Mouse (Mus musculus): ENCODE measurements at regions not wholly inside any gene's neighbourhood (a gene's known extent, or its start where the extent isn't known, plus 50 kb on each side); places are given as distances from the start of the nearest gene placed in this dataset.
"Not testable (repeated sequence)": the region's sequence is repeated elsewhere in the genome, so short reads cannot be mapped to it uniquely, and the experiment has no call there.

DNA sequence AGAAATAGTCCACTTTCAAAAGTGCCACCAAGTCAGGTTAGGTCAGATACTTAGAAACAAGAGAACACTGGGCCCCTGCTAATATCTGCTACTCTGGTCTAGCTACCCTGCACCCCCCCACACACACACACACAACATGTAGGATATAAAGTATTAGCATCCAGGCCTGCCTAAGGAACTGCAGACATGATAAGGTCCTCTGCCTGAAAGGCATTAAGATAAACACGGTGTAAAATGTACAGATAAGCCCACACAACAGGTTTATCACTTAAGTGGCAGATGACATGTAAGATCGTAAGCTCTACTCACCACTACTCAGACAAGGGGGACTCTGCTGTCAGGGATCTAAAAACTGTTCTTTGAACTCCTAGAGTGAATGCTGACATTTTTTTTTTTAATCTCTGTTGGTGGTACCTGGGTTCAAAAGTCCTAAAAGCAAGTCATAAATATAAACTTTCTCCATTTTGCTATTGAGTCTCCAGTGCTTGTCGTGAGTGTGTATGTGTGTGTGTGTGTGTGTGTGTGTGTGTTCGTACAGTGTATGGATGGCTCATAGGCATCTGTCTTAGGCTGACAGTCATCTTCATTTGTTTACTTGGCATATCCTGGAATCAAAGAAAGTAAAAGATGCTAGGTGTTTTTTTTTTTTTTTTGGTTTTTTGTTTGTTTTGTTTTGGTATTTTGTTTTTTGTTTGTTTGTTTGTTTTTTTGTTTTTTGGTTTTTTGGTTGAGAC lies 52.2 kb downstream of the Gm9817 start:
- WGBS, result 83% methylated on average over 4 of the region's 4 CpGs
- H3K4me1 ChIP-seq, result no peaks in the 10 kb centered on the region
- H3K27ac ChIP-seq, result no peak overlapping the region
- no peak for ATAC-seq (ENCODE audit: low FRiP score, low read depth)
- H3K4me3 ChIP-seq, result no peak overlapping the region
- H3K9me3 ChIP-seq, result no peaks in the 10 kb centered on the region
- no peaks in the 10 kb centered on the region for H3K27me3 ChIP-seq (replicated peaks)
- H3K4me2 ChIP-seq (replicated peaks), result no peak overlapping the region
- no peaks in the 10 kb centered on the region for H3K36me3 ChIP-seq
- no peak overlapping the region for H3K9ac ChIP-seq

DNA sequence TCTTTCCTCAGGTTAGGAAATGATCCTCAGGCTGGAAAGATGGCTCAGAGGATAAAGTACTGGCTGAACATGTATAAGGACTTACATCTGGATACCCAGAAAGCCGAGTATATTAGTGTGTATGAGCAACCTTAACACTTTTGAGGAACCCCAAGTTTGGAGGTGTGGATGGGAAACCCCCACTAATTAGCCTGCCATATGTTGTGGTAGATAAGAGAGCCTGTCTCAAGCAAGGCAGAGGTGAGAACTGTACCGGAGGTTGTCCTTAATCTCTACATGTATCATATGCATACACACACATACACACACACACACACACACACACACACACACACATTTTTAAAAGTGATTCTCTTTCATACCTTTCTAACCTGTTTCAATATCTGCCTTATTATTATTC lies 62.1 kb downstream of the Gm9817 start:
- WGBS, result 68% methylated on average over 2 of the region's 2 CpGs
- H3K4me3 ChIP-seq, result no peak overlapping the region
- no peak overlapping the region for H3K4me2 ChIP-seq (replicated peaks)
- H3K9ac ChIP-seq, result no peak overlapping the region
- no peaks in the 10 kb centered on the region for H3K4me1 ChIP-seq
- H3K27me3 ChIP-seq (replicated peaks), result no peaks in the 10 kb centered on the region
- no peaks in the 10 kb centered on the region for H3K9me3 ChIP-seq
- no peaks in the 10 kb centered on the region for H3K36me3 ChIP-seq
- ATAC-seq (ENCODE audit: low FRiP score, low read depth), result no peak
- no peak overlapping the region for H3K27ac ChIP-seq

DNA sequence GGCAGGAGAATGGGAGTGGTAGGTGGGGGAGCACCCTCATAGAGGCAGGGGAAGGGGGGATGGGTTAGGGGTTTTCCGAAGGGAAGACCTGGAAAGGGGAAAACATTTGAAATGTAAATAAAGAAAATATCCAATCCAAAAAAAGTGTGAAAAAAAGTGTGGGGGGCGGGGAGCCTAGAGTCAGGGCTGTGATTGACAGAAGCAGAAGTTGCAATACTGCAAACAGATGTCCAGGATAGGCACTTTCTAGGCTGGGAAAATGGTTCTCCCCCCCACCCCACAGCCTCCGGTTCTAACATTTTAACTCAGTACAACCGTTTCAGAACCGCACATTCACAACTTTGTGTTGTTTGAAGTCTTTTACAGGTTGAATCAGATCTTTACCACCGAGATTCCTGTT lies 66.6 kb downstream of the Gm9817 start:
- Histone ChIP-seq H3K4me1 (0 out of 2 replicates have a peak, but pooled peaks cover 6% of the 10 kb centered on the region), H3K36me3 (no peaks in the 10 kb centered on the region), H3K4me3 (no peak overlapping the region), H3K27me3 (replicated peaks) (no peaks in the 10 kb centered on the region), H3K4me2 (replicated peaks) (no peak overlapping the region), H3K9me3 (no peaks in the 10 kb centered on the region), H3K9ac (no peak overlapping the region), H3K27ac (no peak overlapping the region)
- 84% methylated on average over 6 of the region's 6 CpGs for WGBS
- ATAC-seq (ENCODE audit: low FRiP score, low read depth), result no peak

DNA sequence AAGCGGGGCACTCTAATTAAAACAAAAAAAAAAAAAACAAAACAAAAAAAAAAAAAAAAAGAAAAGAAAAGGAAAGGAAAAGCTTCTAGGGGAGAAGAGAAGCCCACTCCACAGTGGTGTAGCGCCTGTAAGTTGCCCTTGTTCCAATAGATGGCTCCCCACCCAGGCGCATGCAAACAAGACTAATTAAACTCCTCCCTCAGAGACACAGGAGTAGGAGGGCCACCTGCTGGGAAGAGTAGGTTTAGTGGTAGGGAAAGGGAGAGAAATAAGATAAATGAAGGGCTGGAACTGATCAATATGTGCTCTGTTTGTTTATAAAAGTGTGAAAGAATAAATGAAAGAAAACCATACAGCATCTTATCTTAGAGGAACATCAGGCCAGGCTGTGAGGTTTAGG lies 77.7 kb downstream of the Gm9817 start:
- Histone ChIP-seq H3K4me2 (replicated peaks) (no peak overlapping the region), H3K36me3 (no peaks in the 10 kb centered on the region), H3K4me1 (no peaks in the 10 kb centered on the region), H3K9ac (no peak overlapping the region), H3K9me3 (no peaks in the 10 kb centered on the region), H3K4me3 (no peak overlapping the region), H3K27ac (no peak overlapping the region), H3K27me3 (replicated peaks) (no peaks in the 10 kb centered on the region)
- 69% methylated on average over 3 of the region's 3 CpGs for WGBS
- no peak for ATAC-seq (ENCODE audit: low FRiP score, low read depth)

DNA sequence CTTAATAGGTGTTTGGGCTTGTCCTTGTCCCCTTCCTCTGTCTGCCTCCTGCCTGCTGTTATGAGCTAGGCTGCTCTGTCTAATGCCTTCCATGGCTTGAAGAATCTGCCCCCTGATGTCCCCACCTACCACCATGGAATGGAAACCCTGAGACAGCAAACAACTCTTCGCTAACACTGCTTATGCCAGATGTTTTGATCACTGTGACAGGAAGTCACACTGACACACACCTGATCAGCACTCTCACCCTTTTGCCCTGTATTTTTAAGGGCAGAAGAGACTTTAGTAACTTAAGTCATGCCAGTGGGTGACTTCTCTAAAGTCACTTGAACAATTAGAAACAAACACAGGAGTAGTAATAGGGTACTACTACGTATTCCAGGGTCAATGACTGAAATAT lies 78.5 kb downstream of the Gm9817 start:
- no peak for ATAC-seq (ENCODE audit: low FRiP score, low read depth)
- no peak overlapping the region for H3K4me2 ChIP-seq (replicated peaks)
- no peaks in the 10 kb centered on the region for H3K4me1 ChIP-seq
- no peak overlapping the region for H3K4me3 ChIP-seq
- WGBS, result 83% methylated on average over 2 of the region's 2 CpGs
- H3K27ac ChIP-seq, result no peak overlapping the region
- H3K9ac ChIP-seq, result no peak overlapping the region
- H3K9me3 ChIP-seq, result no peaks in the 10 kb centered on the region
- no peaks in the 10 kb centered on the region for H3K36me3 ChIP-seq
- no peaks in the 10 kb centered on the region for H3K27me3 ChIP-seq (replicated peaks)

DNA sequence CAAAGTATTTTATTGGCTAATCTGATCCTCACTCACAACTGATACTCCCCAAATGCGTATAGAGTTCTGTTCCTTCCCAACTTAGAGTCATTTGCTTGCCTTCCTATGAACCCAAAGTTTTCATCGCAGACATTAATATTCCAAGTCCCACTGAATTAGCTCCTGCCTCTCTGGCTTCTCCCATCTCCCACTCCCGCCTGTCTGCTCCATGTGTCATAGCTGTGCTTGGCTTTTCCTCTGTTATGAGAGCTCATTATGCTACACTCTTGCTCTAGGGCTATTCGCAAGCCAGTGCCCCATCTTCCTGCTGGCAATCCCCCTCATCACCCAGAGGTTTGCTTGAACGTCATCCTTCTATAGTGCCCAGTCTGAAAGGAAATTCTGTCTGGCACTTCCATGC lies 81.8 kb downstream of the Gm9817 start:
- Histone ChIP-seq H3K4me1 (no peaks in the 10 kb centered on the region), H3K4me2 (replicated peaks) (no peak overlapping the region), H3K4me3 (no peak overlapping the region), H3K27me3 (replicated peaks) (no peaks in the 10 kb centered on the region), H3K9me3 (no peaks in the 10 kb centered on the region), H3K36me3 (no peaks in the 10 kb centered on the region), H3K27ac (no peak overlapping the region), H3K9ac (no peak overlapping the region)
- 85% methylated on average over 5 of the region's 5 CpGs for WGBS
- ATAC-seq (ENCODE audit: low FRiP score, low read depth), result no peak

DNA sequence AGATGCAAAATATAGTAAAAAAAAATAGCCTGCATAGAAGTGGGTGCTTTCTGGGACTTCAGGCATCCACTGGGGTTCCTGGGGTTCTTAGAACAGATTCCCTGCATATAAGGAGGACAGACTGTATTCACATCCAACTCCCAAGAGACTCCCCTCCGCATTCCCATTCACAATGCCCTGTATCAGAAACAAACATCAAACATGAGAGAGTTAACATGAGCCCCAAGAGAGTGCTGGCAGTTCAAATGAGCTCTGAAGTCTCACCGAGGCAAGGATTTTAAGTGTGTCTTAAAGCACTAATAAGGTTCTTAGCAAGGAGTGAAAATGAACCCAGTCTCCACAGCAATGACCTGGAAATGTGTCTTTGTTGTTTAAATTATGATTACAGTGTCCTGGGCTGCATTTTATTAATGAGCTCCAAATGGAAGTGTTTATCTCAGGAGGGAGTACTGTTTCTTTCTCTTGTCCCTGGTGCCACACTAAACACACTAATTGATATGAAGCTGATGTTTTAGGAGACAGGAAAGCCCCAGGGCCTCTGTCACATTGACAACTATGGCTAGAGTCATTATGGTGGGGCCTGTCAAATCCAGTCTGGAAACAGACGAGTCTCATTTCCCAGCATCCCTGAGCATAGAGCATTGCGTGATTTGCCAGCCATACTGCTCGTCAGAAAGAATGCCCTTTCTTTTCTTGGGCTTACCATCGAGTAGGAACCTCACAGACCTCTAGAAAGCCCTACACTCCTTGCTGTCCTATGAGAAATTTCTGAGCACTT lies 85.7 kb downstream of the Gm9817 start:
- no peaks in the 10 kb centered on the region for H3K36me3 ChIP-seq

DNA sequence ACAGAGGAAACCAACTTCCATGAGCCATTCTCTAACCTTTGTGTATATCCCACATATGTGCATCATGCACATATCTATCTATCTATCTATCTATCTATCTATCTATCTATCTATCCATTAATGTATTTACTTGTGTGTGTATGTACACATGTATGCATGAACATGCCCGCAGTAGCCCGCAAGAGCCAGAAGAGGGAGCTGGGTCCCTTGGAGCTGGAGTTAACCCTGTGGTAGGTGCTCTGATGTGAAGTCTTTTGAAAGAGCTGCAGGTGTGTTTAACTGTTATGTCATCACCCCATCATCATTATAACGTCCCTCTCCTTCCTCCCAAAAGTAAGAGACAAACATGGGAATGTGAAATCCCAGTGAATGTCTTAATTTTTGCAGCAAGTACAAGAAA lies 86.7 kb downstream of the Gm9817 start:
- no peak overlapping the region for H3K4me3 ChIP-seq
- no peak overlapping the region for H3K9ac ChIP-seq
- 86% methylated on average over 3 of the region's 3 CpGs for WGBS
- no peak for ATAC-seq (ENCODE audit: low FRiP score, low read depth)
- no peaks in the 10 kb centered on the region for H3K27me3 ChIP-seq (replicated peaks)
- no peaks in the 10 kb centered on the region for H3K4me1 ChIP-seq
- H3K27ac ChIP-seq, result no peak overlapping the region
- no peaks in the 10 kb centered on the region for H3K36me3 ChIP-seq
- no peaks in the 10 kb centered on the region for H3K9me3 ChIP-seq
- H3K4me2 ChIP-seq (replicated peaks), result no peak overlapping the region

More for the DNA sequence above, 85.7 kb downstream of the Gm9817 start:
- Histone ChIP-seq H3K27ac (no peak overlapping the region), H3K9ac (no peak overlapping the region), H3K4me3 (no peak overlapping the region), H3K9me3 (no peaks in the 10 kb centered on the region), H3K27me3 (replicated peaks) (no peaks in the 10 kb centered on the region), H3K4me1 (no peaks in the 10 kb centered on the region), H3K4me2 (replicated peaks) (no peak overlapping the region)
- 58% methylated on average over 6 of the region's 6 CpGs for WGBS
- ATAC-seq (ENCODE audit: low FRiP score, low read depth), result no peak

DNA sequence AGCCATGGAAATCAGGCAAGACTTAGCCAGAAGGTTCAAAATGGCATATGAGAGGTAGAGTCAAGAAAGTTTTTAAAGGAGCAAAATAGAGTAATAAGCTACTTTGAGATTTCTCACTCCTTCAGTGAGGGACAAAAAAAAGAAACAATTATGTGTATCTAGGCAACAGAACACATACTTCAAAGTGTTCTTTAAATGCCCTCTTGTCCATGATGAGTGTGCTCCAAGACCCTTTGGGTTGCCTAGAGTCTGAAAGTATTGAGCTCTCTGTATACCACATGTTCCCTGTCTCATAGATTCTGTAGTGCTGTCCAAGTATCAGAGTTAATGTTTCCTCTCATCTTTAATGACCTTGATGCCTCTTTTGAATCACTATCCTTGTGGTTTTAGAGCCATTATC lies 91.2 kb downstream of the Gm9817 start:
- no peak overlapping the region for H3K4me3 ChIP-seq

DNA sequence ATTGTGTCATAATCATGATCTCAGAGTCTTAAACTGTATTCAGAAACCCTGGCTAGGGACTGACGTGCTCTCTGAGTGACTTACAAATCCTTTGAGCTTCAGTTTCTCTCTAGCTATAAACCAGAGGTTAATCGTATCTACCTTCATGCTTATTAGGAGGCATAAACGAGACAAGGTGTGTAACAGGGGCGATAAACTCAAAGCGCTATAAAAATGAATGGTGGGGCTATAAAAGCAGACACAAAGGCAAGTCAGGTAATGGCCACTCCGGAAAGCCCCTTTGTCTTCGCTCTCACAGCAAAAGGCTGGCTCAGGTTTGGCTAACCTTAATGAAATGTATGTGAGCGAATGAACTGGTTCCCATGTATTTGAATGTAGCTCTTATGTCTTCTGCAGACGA lies 94.6 kb downstream of the Gm9817 start:
- no peak overlapping the region for H3K27ac ChIP-seq
- no peaks in the 10 kb centered on the region for H3K27me3 ChIP-seq (replicated peaks)
- no peak for ATAC-seq (ENCODE audit: low FRiP score, low read depth)
- H3K9me3 ChIP-seq, result no peaks in the 10 kb centered on the region
- no peak overlapping the region for H3K4me3 ChIP-seq
- no peaks in the 10 kb centered on the region for H3K4me1 ChIP-seq
- H3K36me3 ChIP-seq, result no peaks in the 10 kb centered on the region
- 31% methylated on average over 9 of the region's 9 CpGs for WGBS
- H3K9ac ChIP-seq, result no peak overlapping the region
- H3K4me2 ChIP-seq (replicated peaks), result no peak overlapping the region

More for the DNA sequence above, 91.2 kb downstream of the Gm9817 start:
- H3K36me3 ChIP-seq, result no peaks in the 10 kb centered on the region
- H3K9ac ChIP-seq, result no peak overlapping the region
- no peak overlapping the region for H3K4me2 ChIP-seq (replicated peaks)
- H3K27ac ChIP-seq, result no peak overlapping the region
- H3K27me3 ChIP-seq (replicated peaks), result no peaks in the 10 kb centered on the region
- no peak for ATAC-seq (ENCODE audit: low FRiP score, low read depth)
- no peaks in the 10 kb centered on the region for H3K9me3 ChIP-seq
- H3K4me1 ChIP-seq, result no peaks in the 10 kb centered on the region

DNA sequence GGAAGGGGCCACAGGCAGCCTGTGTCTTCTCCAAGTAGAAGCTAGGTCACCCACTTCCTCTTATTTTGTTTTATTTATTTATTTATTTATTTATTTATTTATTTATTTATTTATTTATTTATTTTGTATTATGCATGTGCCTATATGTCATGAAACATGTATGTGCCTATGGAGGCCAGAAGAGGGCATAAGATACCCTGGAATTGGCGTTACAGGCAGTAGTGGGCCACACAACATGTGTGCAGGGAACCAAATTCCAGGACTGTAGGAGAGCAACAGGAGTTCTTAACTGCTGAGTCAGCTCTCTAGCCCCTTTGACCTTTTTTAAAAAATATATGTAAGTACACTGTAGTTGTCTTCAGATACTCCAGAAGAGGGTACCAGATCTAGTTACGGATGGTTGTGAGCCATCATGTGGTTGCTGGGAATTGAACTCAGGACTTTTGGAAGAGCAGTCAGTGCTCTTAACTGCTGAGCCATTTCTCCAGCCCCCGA lies 97.3 kb downstream of the Gm9817 start:
- H3K27me3 ChIP-seq (replicated peaks); H3K9ac ChIP-seq; H3K27ac ChIP-seq; ATAC-seq (ENCODE audit: low FRiP score, low read depth); H3K4me2 ChIP-seq (replicated peaks); H3K4me1 ChIP-seq; H3K4me3 ChIP-seq; H3K36me3 ChIP-seq; H3K9me3 ChIP-seq: not testable (repeated sequence)
- WGBS, result 93% methylated on average over 3 of the region's 3 CpGs

DNA sequence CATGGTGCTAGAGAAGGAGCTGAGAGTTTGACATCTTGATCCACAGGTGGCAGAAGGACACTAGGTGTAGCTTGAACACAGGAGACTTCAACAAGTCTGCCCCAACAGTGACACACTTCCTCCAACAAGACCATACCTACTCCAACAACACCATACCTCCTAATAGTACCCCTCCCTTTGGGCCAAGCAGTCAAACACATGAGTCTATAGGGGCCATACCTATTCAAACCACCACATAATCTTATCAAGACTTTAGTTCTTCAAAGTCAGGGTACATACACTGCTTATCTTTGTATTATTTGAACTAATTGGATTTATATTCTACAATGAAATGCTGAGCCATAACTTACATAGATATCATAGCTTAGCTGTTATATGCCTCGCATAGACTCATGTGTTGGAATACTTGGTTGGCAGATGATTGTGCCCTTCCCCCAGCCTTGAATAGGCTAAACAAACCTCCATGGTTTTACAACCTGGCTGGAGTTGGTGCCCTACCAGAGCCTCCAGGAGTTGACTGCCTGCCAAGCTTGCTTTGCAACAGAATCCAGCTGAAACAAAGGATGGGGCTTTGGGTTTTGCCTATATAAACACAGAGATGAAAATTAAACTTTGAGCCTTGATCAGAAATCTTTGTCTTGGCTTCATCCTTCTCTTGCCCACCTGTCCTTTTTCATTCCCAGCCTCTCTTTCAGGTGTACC lies 103.2 kb downstream of the Gm9817 start:
- Histone ChIP-seq H3K27ac (no peak overlapping the region), H3K4me3 (no peak overlapping the region), H3K9me3 (no peaks in the 10 kb centered on the region), H3K36me3 (no peaks in the 10 kb centered on the region), H3K4me2 (replicated peaks) (no peak overlapping the region), H3K9ac (no peak overlapping the region), H3K4me1 (peaks cover 4% of the 10 kb centered on the region; the same call in 1 of the 2 replicates), H3K27me3 (replicated peaks) (no peaks in the 10 kb centered on the region)
- no peak for ATAC-seq (ENCODE audit: low FRiP score, low read depth)
- WGBS, result 92% methylated on average over 1 of the region's 1 CpGs

Measured in neural tube, embryonic 12.5 days (tissue).